Mouse (Mus musculus): ENCODE data around the gene Leprot. TPM values are rescaled to one million over a fixed set of nuclear protein-coding genes. Genes with fewer than 3 reads are reported as not detected.

Leprot gene
- polyA plus RNA-seq, 2 experiments from 2014 or later, result 79.9 to 85.9 TPM

- no peak for ATAC-seq
These were observed 17.2 kb downstream of the Leprot start for GRCm38 (mm10) chr4:101664766-101665165.

GRCm38 (mm10) chr4:101669161-101669560, 21.6 kb downstream of the Leprot start:
- no peak for ATAC-seq

GRCm38 (mm10) chr4:101669811-101670210, 22.3 kb downstream of the Leprot start:
- ATAC-seq, result no peak

- ATAC-seq, result no peak
These were observed 27.3 kb downstream of the Leprot start for GRCm38 (mm10) chr4:101674790-101675189.

GRCm38 (mm10) chr4:101675726-101676125, 28.2 kb downstream of the Leprot start:
- no peak for ATAC-seq

GRCm38 (mm10) chr4:101682620-101683019, 35.1 kb downstream of the Leprot start:
- no peak for ATAC-seq

- no peak for ATAC-seq
These were observed 35.6 kb downstream of the Leprot start for GRCm38 (mm10) chr4:101683086-101683485.

GRCm38 (mm10) chr4:101684821-101685220, 37.3 kb downstream of the Leprot start:
- no peak for ATAC-seq

- ATAC-seq, result no peak
These were observed 38.8 kb downstream of the Leprot start for GRCm38 (mm10) chr4:101686227-101686810.

GRCm38 (mm10) chr4:101689241-101689640, 41.7 kb downstream of the Leprot start:
- ATAC-seq, result no peak

- ATAC-seq, result no peak
These were observed 42.1 kb downstream of the Leprot start for GRCm38 (mm10) chr4:101689645-101690044.

- no peak for ATAC-seq
These were observed 45.4 kb downstream of the Leprot start for GRCm38 (mm10) chr4:101692892-101693291.

GRCm38 (mm10) chr4:101694529-101694928, 47.0 kb downstream of the Leprot start:
- no peak for ATAC-seq

GRCm38 (mm10) chr4:101697236-101697635, 49.7 kb downstream of the Leprot start:
- no peak for ATAC-seq

- no peak for ATAC-seq
These were observed 51.9 kb downstream of the Leprot start for GRCm38 (mm10) chr4:101699423-101699822.

- no peak for ATAC-seq
These were observed 53.5 kb downstream of the Leprot start for GRCm38 (mm10) chr4:101700892-101701640.

GRCm38 (mm10) chr4:101705325-101705724, 57.8 kb downstream of the Leprot start:
- ATAC-seq, result no peak

- ATAC-seq, result no peak
These were observed 59.7 kb downstream of the Leprot start for GRCm38 (mm10) chr4:101707234-101707633.

- no peak for ATAC-seq
These were observed 60.4 kb downstream of the Leprot start for GRCm38 (mm10) chr4:101707953-101708352.

Other genes with a start within 250 kb of the Leprot start
- under 1 TPM in 1 of 2 experiments, not detected in 1; 0.59 TPM for gene Ak4, start 228.4 kb upstream of the Leprot start, polyA plus RNA-seq (2017; shearing (Covaris generic))
- gene Dnajc6, start 151.1 kb upstream of the Leprot start, polyA plus RNA-seq (2017; shearing (Covaris generic)), result 1 to 10 TPM; 1.8 to 1.9 TPM
- gene Lepr, start 69.7 kb downstream of the Leprot start, polyA plus RNA-seq (2017; shearing (Covaris generic)), result 1 to 10 TPM in 1 of 2 experiments, not detected in 1; 1.2 TPM
- not detected for gene B020004J07Rik, start 196.3 kb downstream of the Leprot start, polyA plus RNA-seq (2017; shearing (Covaris generic))
- not detected for gene C130073F10Rik, start 246.1 kb downstream of the Leprot start, polyA plus RNA-seq (2017; shearing (Covaris generic))